Mouse (Mus musculus): ENCODE data around the gene Twist2. TPM values are rescaled to one million over a fixed set of nuclear protein-coding genes. Genes with fewer than 3 reads are reported as not detected.
A peak's percentile ranks its signal among the peaks of the same experiment; 100 is the strongest.

Gene Twist2
- polyA plus RNA-seq, 1 experiment from 2014 or later: 3.5 TPM

GRCm38 (mm10) chr1:91858101-91858790 is 57.0 kb downstream of the Twist2 start:
- Histone ChIP-seq H3K9ac (ENCODE audit: low read depth, low read length) (no peak overlapping the region), H3K4me1 (ENCODE audit: control insufficient read depth, insufficient read depth, low read length) (no peaks in the 10 kb centered on the region), H3K4me3 (ENCODE audit: low read depth, low read length) (no peak overlapping the region), H3K36me3 (ENCODE audit: control insufficient read depth, insufficient read depth, low read length) (no peaks in the 10 kb centered on the region), H3K27ac (ENCODE audit: low read length) (no peak overlapping the region), H3K4me2 (ENCODE audit: low read length) (no peak overlapping the region), H3K9me3 (replicated peaks; ENCODE audit: control insufficient read depth, low read length, poor library complexity, severe bottlenecking) (no peaks in the 10 kb centered on the region), H3K27me3 (ENCODE audit: control insufficient read depth, insufficient read depth, low read depth, low read length) (no peaks in the 10 kb centered on the region)
- ATAC-seq: no peak
- WGBS: 76% methylated on average over 11 of the region's 11 CpGs

DNA sequence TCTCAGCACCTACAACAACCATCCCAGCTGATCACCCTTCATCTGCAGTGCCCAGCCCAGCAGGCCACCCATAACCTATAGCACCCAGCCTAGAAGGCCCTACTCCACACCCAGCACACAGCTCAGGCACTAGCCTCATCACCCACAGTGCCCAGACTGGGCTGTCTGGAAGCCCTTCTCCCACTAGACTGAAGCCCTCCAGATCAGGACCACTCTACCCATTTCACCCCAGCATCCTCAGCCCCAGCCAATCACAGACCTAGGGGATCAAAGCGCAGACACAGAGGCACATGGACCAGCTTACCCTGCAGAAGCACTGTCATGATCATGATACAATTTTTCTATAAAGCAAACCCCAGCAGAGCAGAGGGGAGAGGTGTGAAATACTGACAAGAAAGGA is 57.6 kb downstream of the Twist2 start:
- H3K4me3 ChIP-seq (ENCODE audit: low read depth, low read length): no peak overlapping the region
- no peak overlapping the region for H3K4me2 ChIP-seq (ENCODE audit: low read length)
- H3K9ac ChIP-seq (ENCODE audit: low read depth, low read length): no peak overlapping the region
- no peaks in the 10 kb centered on the region for H3K27me3 ChIP-seq (ENCODE audit: control insufficient read depth, insufficient read depth, low read depth, low read length)
- ATAC-seq: no peak
- no peak overlapping the region for H3K27ac ChIP-seq (ENCODE audit: low read length)
- no peaks in the 10 kb centered on the region for H3K4me1 ChIP-seq (ENCODE audit: control insufficient read depth, insufficient read depth, low read length)
- no peaks in the 10 kb centered on the region for H3K9me3 ChIP-seq (replicated peaks; ENCODE audit: control insufficient read depth, low read length, poor library complexity, severe bottlenecking)
- WGBS: 97% methylated on average over 1 of the region's 1 CpGs
- H3K36me3 ChIP-seq (ENCODE audit: control insufficient read depth, insufficient read depth, low read length): no peaks in the 10 kb centered on the region

DNA sequence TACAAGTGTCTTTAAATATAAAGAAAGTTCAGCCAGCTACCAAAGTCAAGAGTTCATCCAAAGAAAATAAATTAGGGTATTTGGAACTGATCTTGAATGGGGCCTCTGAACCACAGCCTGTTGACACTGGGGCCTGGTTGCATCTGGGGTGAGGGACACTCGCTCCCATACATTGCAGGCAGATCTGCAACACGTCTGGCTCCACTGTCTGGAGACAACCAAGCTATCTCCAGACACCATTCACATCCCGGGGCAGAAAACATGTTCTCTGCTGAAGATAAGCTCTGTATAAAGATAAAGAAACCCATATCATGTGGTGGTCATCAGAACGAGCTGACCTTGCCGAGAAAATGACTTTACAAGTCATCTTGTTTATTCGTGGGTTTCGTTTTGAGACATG is 60.2 kb downstream of the Twist2 start:
- ATAC-seq: no peak
- Histone ChIP-seq H3K4me3 (ENCODE audit: low read depth, low read length) (no peak overlapping the region), H3K36me3 (ENCODE audit: control insufficient read depth, insufficient read depth, low read length) (no peaks in the 10 kb centered on the region), H3K9me3 (replicated peaks; ENCODE audit: control insufficient read depth, low read length, poor library complexity, severe bottlenecking) (no peaks in the 10 kb centered on the region), H3K27ac (ENCODE audit: low read length) (no peak overlapping the region), H3K27me3 (ENCODE audit: control insufficient read depth, insufficient read depth, low read depth, low read length) (no peaks in the 10 kb centered on the region), H3K4me2 (ENCODE audit: low read length) (no peak overlapping the region), H3K4me1 (ENCODE audit: control insufficient read depth, insufficient read depth, low read length) (no peaks in the 10 kb centered on the region), H3K9ac (ENCODE audit: low read depth, low read length) (no peak overlapping the region)
- 89% methylated on average over 7 of the region's 7 CpGs for WGBS

GRCm38 (mm10) chr1:91866001-91866400 is 64.7 kb downstream of the Twist2 start:
- WGBS: 79% methylated on average over 2 of the region's 2 CpGs
- H3K4me2 ChIP-seq (ENCODE audit: low read length): no peak overlapping the region
- H3K36me3 ChIP-seq (ENCODE audit: control insufficient read depth, insufficient read depth, low read length): no peaks in the 10 kb centered on the region
- no peak for ATAC-seq
- no peaks in the 10 kb centered on the region for H3K27me3 ChIP-seq (ENCODE audit: control insufficient read depth, insufficient read depth, low read depth, low read length)
- H3K27ac ChIP-seq (ENCODE audit: low read length): no peak overlapping the region
- H3K4me1 ChIP-seq (ENCODE audit: control insufficient read depth, insufficient read depth, low read length): no peaks in the 10 kb centered on the region
- H3K9me3 ChIP-seq (replicated peaks; ENCODE audit: control insufficient read depth, low read length, poor library complexity, severe bottlenecking): no peaks in the 10 kb centered on the region
- H3K4me3 ChIP-seq (ENCODE audit: low read depth, low read length): no peak overlapping the region
- H3K9ac ChIP-seq (ENCODE audit: low read depth, low read length): no peak overlapping the region

- no peak for ATAC-seq
- Histone ChIP-seq H3K36me3 (ENCODE audit: control insufficient read depth, insufficient read depth, low read length) (no peaks in the 10 kb centered on the region), H3K27ac (ENCODE audit: low read length) (no peak overlapping the region), H3K9me3 (replicated peaks; ENCODE audit: control insufficient read depth, low read length, poor library complexity, severe bottlenecking) (no peaks in the 10 kb centered on the region), H3K4me1 (ENCODE audit: control insufficient read depth, insufficient read depth, low read length) (peaks cover 3% of the 10 kb centered on the region), H3K4me2 (ENCODE audit: low read length) (no peak overlapping the region), H3K9ac (ENCODE audit: low read depth, low read length) (no peak overlapping the region), H3K27me3 (ENCODE audit: control insufficient read depth, insufficient read depth, low read depth, low read length) (no peaks in the 10 kb centered on the region), H3K4me3 (ENCODE audit: low read depth, low read length) (no peak overlapping the region)
- WGBS: 69% methylated on average over 6 of the region's 6 CpGs
Measured at GRCm38 (mm10) chr1:91871101-91871500, 69.8 kb downstream of the Twist2 start.

DNA sequence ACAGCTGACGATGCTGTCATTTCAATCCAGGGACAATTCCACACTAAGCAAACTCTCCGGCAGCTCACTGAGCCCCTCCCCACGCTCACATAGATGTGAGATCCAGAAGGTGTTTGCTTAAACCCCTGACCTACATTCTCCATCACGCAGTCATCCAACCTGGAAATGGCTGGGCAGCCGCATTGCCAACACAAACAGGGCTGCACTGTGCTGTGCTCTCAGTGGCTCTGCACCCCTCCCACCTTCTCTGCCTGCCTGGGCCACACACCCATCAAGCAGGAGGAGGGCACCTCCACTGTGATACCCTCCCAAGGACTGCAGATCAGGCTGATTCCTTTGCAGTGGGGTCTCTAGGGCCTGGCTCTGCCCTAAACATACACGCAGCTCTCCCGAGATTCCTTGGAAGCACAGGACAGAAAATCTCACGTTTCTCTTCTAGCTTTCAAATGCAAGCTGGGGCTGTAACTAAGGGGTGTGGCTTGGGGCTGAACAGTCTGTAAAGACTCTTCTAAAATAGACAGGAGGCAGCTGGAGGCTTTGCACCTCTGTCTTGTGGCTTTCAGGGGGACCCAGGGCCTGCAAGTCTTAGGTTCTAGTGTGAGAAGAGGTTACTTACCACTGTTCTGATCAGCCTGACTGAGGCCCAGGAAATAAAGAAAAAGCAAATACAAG is 71.3 kb downstream of the Twist2 start:
- no peak overlapping the region for H3K4me3 ChIP-seq (ENCODE audit: low read depth, low read length)
- H3K9ac ChIP-seq (ENCODE audit: low read depth, low read length): 0 out of 2 replicates have a peak overlapping the region, but pooled peaks have one; percentile 22
- WGBS: 61% methylated on average over 8 of the region's 8 CpGs
- H3K9me3 ChIP-seq (replicated peaks; ENCODE audit: control insufficient read depth, low read length, poor library complexity, severe bottlenecking): no peaks in the 10 kb centered on the region
- H3K4me2 ChIP-seq (ENCODE audit: low read length): no peak overlapping the region
- peak; percentile 36; the same call in 1 of the 2 replicates for ATAC-seq
- no peaks in the 10 kb centered on the region for H3K36me3 ChIP-seq (ENCODE audit: control insufficient read depth, insufficient read depth, low read length)
- H3K27ac ChIP-seq (ENCODE audit: low read length): no peak overlapping the region
- peaks cover 3% of the 10 kb centered on the region for H3K4me1 ChIP-seq (ENCODE audit: control insufficient read depth, insufficient read depth, low read length)
- H3K27me3 ChIP-seq (ENCODE audit: control insufficient read depth, insufficient read depth, low read depth, low read length): no peaks in the 10 kb centered on the region

GRCm38 (mm10) chr1:91873572-91874285 is 72.5 kb downstream of the Twist2 start:
- no peak overlapping the region for H3K9ac ChIP-seq (ENCODE audit: low read depth, low read length)
- no peak for ATAC-seq
- peaks cover 5% of the 10 kb centered on the region for H3K4me1 ChIP-seq (ENCODE audit: control insufficient read depth, insufficient read depth, low read length)
- H3K27me3 ChIP-seq (ENCODE audit: control insufficient read depth, insufficient read depth, low read depth, low read length): no peaks in the 10 kb centered on the region
- H3K27ac ChIP-seq (ENCODE audit: low read length): no peak overlapping the region
- WGBS: 73% methylated on average over 10 of the region's 10 CpGs
- no peaks in the 10 kb centered on the region for H3K9me3 ChIP-seq (replicated peaks; ENCODE audit: control insufficient read depth, low read length, poor library complexity, severe bottlenecking)
- H3K4me2 ChIP-seq (ENCODE audit: low read length): no peak overlapping the region
- no peaks in the 10 kb centered on the region for H3K36me3 ChIP-seq (ENCODE audit: control insufficient read depth, insufficient read depth, low read length)
- H3K4me3 ChIP-seq (ENCODE audit: low read depth, low read length): no peak overlapping the region

- no peak for ATAC-seq
Measured at GRCm38 (mm10) chr1:91874633-91875032, 73.4 kb downstream of the Twist2 start.

More at GRCm38 (mm10) chr1:91874633-91875032, 73.4 kb downstream of the Twist2 start:
- 5% methylated on average over 2 of the region's 2 CpGs for WGBS
- Histone ChIP-seq H3K27ac (ENCODE audit: low read length) (no peak overlapping the region), H3K4me1 (ENCODE audit: control insufficient read depth, insufficient read depth, low read length) (peaks cover 6% of the 10 kb centered on the region), H3K27me3 (ENCODE audit: control insufficient read depth, insufficient read depth, low read depth, low read length) (no peaks in the 10 kb centered on the region), H3K9ac (ENCODE audit: low read depth, low read length) (no peak overlapping the region), H3K36me3 (ENCODE audit: control insufficient read depth, insufficient read depth, low read length) (no peaks in the 10 kb centered on the region), H3K9me3 (replicated peaks; ENCODE audit: control insufficient read depth, low read length, poor library complexity, severe bottlenecking) (no peaks in the 10 kb centered on the region), H3K4me3 (ENCODE audit: low read depth, low read length) (no peak overlapping the region), H3K4me2 (ENCODE audit: low read length) (no peak overlapping the region)
